Mouse (Mus musculus): ENCODE results near the gene Gm5134. TPM values are rescaled to one million over a fixed set of nuclear protein-coding genes. Genes with fewer than 3 reads are reported as not detected.

Gm5134 gene
- total RNA-seq, 2 experiments from 2014 or later: not detected

- intact Hi-C loops (cut with DNase I): loop anchor here (10.0 kb wide), 1 partner anchor 173 kb away; no protein-coding TSS in a partner anchor
- no peak for DNase-seq
These were observed 77.4 kb downstream of the Gm5134 start for GRCm38 (mm10) chr10:76031511-76032401.

DNA sequence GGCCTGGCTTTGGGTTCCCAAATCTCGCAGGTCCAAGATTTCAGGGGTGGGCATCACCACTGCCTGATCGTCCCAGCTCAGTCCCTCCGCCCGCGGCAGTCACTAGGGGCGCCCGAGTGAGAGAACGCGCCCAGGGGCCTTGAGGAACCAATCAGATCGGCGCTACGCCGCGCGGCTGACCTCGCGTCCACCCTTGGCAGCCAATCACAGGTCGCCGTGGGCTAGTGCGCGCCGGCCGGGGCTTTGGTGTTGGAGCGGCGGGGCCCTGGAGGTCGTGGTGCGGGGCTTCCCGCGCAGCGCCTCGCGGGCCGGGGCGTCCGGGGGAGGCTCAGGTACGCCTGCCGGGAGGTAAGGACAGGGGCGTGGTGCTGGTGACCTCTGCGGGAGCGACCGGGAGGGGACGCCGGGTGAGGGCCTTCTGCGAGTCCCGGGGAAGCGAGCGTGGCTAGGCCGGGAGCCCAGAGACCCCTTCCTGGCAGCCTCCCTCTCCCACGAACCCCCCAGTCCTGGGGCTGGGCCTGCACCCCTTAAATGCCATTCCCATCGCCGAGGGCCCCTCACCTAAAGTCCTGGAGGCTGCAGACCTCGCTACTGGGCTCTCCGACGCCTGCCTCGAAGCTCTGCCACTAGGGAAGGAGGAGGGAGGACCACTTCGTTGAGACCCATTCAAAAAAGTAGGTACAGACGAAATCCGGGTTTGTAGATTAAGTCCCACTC is 78.2 kb downstream of the Gm5134 start, which contains the start of gene Zfp280b:
Gene Zfp280b (plus strand): TSS at position 249 of the 717 bp plus-strand sequence.
- DNase-seq: peak; percentile 98
- intact Hi-C loops (cut with DNase I): loop anchor here (10.0 kb wide), 1 partner anchor 172 kb away; no protein-coding TSS in a partner anchor

- intact Hi-C loops (cut with DNase I): loop anchor here (10.0 kb wide), 1 partner anchor 172 kb away; no protein-coding TSS in a partner anchor
- no peak for DNase-seq
These were observed 78.8 kb downstream of the Gm5134 start for GRCm38 (mm10) chr10:76033119-76033455.

DNA sequence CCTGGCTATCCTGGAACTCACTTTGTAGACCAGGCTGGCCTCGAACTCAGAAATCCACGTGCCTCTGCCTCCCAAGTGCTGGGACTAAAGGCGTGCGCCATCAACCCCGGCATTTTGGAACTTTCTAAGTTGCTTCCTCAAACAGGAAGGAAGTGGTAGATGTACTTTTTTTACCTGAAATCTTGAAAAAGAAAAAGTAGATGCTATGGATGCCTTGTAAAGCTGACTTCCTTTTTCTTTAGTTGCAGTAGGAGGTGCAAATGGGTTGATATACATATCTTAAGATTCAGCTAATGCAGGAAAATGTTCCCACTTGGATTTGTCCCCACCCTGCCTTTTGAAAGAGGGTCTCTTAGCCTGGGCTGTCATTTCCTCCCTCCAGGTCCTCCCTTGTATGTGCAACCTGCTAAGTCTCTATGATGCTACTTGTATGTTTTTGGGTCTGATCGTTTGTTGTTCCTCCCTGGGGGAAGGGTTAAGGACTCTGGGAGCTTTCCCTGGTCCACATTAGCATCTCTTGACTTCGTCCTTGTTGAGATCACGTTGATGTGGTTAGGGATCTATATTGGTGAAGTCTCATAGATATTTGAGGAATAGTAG is 79.8 kb downstream of the Gm5134 start:
- no peak for DNase-seq
- intact Hi-C loops (cut with DNase I): loop anchor here (10.0 kb wide), 1 partner anchor 171 kb away; no protein-coding TSS in a partner anchor

GRCm38 (mm10) chr10:76035277-76035676 is 81.0 kb downstream of the Gm5134 start:
- no peak for DNase-seq
- intact Hi-C loops (cut with DNase I): loop anchor here (10.0 kb wide), 1 partner anchor 170 kb away; no protein-coding TSS in a partner anchor

DNA sequence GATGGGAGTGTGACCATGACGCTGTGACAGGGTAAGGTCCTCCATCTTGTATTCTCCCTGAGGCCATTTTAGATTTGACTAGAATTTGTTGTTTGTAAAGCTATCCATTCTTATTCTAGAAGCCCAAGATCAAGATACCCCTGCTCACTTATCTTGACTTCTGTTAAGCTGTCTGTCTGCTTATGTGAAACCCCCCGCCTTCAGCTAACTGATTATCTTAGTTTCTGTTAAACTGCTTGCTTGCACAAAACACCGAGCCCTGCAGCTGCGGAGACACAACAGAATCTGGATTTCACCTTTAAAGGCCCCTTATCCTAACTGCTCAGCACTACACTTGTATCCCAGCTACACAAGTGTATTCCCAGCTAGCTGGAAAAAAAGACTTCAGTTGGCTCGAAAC is 82.6 kb downstream of the Gm5134 start:
- DNase-seq: no peak
- intact Hi-C loops (cut with DNase I): loop anchor here (10.0 kb wide), 1 partner anchor 168 kb away; no protein-coding TSS in a partner anchor

- intact Hi-C loops (cut with DNase I): no loop called here
- DNase-seq: no peak
These were observed 91.0 kb downstream of the Gm5134 start for GRCm38 (mm10) chr10:76045343-76045742.

DNA sequence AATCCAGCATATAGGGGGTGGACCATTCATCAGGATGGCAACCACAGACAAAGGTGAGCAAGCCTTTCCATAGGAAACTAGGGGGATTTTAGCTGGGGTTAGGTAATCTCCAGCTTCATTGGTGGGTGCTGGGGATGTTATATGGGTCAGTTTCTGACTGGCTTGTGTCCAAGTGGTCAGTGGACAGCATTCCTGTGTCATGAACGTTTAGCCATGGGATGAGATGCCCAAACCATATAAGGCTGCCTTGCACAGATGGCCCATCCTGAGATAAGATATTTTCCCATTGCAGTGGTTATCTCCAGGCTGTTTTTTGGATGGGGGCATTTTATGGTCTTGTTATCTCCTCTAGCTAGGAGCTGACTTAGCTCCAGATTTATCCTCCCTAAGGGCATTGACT is 92.4 kb downstream of the Gm5134 start:
- intact Hi-C loops (cut with DNase I): no loop called here
- DNase-seq: no peak

GRCm38 (mm10) chr10:76047182-76047869 is 93.0 kb downstream of the Gm5134 start:
- intact Hi-C loops (cut with DNase I): no loop called here
- no peak for DNase-seq

DNA sequence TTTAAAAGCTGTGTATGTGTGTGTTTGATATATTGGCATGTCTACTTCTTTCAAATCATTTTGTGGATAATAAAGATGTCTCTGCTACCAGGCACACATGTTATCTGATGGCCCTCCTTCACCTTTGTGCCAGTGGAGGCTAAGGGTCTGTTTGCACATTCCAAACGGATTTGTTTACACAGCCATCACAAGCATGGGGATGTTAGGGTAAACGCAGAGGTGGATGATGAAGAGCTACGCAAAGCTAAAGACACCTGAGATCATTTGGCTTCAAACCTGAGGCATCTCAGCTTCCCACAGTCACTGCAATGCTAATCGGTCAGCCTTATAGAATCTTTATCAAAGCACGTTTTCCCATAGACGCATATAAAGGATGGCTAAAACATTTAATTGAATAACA is 94.7 kb downstream of the Gm5134 start:
- no peak for DNase-seq
- intact Hi-C loops (cut with DNase I): no loop called here

DNA sequence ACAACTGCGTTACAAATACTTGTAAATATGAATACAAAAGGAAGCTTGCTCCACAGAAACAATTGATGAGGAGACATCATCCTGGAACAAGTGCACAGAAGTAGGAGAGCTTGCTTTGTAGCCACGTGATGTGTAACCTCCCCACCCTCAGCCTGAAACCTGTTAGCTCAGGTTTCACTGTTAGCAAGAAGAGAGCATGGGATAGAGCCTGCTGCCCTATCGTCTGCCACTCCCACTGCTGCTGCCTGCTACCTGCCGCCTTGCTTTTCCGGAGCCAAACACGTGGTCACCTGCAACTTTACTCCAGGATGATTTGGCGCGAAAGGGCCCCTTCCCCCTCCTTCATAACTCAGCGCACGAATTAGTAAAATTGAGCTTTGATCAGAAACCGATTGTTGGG is 97.5 kb downstream of the Gm5134 start:
- no peak for DNase-seq
- intact Hi-C loops (cut with DNase I): no loop called here

Small RNA genes lying within 50 kb of the gene (microRNA-seq; reads per million reads assigned to microRNA genes)
- not detected for gene Mir6409

Other genes starting within 250 kb of the Gm5134 start
- 100 to 1,000 TPM in 1 of 2 experiments, 10 to 100 TPM in 1; 93.1 to 101 TPM for gene Cabin1, start 190.2 kb upstream of the Gm5134 start, total RNA-seq (2021)
- 10 to 100 TPM; 34.0 to 36.1 TPM for gene Ddt, start 181.1 kb upstream of the Gm5134 start, total RNA-seq (2021)
- not detected for gene Gm20441, start 173.6 kb upstream of the Gm5134 start, total RNA-seq (2021)
- under 1 TPM; 0.60 to 0.70 TPM for gene Gstt3, start 173.1 kb upstream of the Gm5134 start, total RNA-seq (2021)
- gene Gstt1, start 155.9 kb upstream of the Gm5134 start, total RNA-seq (2021): 1 to 10 TPM; 6.6 to 9.4 TPM
- gene Gstt4, start 132.0 kb upstream of the Gm5134 start, total RNA-seq (2021): not detected
- gene Gstt2, start 117.1 kb upstream of the Gm5134 start, total RNA-seq (2021): 1 to 10 TPM; 3.6 to 4.3 TPM
- gene Mif, start 94.3 kb upstream of the Gm5134 start, total RNA-seq (2021): 100 to 1,000 TPM; 844 to 864 TPM
- 1 to 10 TPM; 2.1 to 2.7 TPM for gene Derl3, start 61.1 kb upstream of the Gm5134 start, total RNA-seq (2021)
- gene Smarcb1, start 32.9 kb upstream of the Gm5134 start, total RNA-seq (2021): 100 to 1,000 TPM; 138 to 139 TPM
- gene Chchd10, start 21.4 kb upstream of the Gm5134 start, total RNA-seq (2021): 10 to 100 TPM; 39.2 to 59.6 TPM
- gene Mmp11, start 18.0 kb upstream of the Gm5134 start, total RNA-seq (2021): 10 to 100 TPM in 1 of 2 experiments, 1 to 10 TPM in 1; 9.9 to 10.7 TPM
- gene Gm867, start 13.8 kb upstream of the Gm5134 start, total RNA-seq (2021): 1 to 10 TPM in 1 of 2 experiments, under 1 TPM in 1; 0.48 to 1.1 TPM
- not detected for gene Vpreb3, start 11.5 kb upstream of the Gm5134 start, total RNA-seq (2021)
- gene Zfp280b, start 78.1 kb downstream of the Gm5134 start, total RNA-seq (2021): 10 to 100 TPM; 10.3 to 11.4 TPM
- gene Slc5a4b, start 156.4 kb downstream of the Gm5134 start, total RNA-seq (2021): not detected
- gene Slc5a4a, start 192.9 kb downstream of the Gm5134 start, total RNA-seq (2021): not detected

All from left cerebral cortex, postnatal 4 days (tissue).